Mouse (Mus musculus) megakaryocyte, embryonic 14.5 days (primary cell): ENCODE results near the gene Ston1. TPM values are rescaled to one million over a fixed set of nuclear protein-coding genes. Genes with fewer than 3 reads are reported as not detected.

Experiments used
- H3K27me3 ChIP-seq: replicated peaks from 2 replicates; pipeline ENCODE3; 2012; ENCODE audit warnings: inconsistent platforms
- H3K36me3 ChIP-seq: replicated peaks from 2 replicates; pipeline ENCODE3; 2012; ENCODE audit warnings: low read length, inconsistent platforms, mixed read lengths
- H3K4me1 ChIP-seq: 2 replicates; pipeline ENCODE4 v1.6.1; 2012; ENCODE audit warnings: inconsistent platforms
- H3K4me3 ChIP-seq: replicated peaks from 2 replicates; pipeline ENCODE3; 2012; ENCODE audit warnings: moderate library complexity, mild to moderate bottlenecking, inconsistent platforms
- H3K9me3 ChIP-seq: 2 replicates; pipeline ENCODE4 v1.6.1; 2012; ENCODE audit warnings: inconsistent platforms
- FLI1 ChIP-seq: IDR thresholded peaks from 2 replicates; pipeline ENCODE4 v1.6.1; 2012; ENCODE audit warnings: low read length, inconsistent platforms, mixed read lengths
- GATA1 ChIP-seq: IDR thresholded peaks from 3 replicates; pipeline ENCODE4 v1.6.1; 2012; ENCODE audit warnings: mixed read lengths, low read length, inconsistent platforms, borderline replicate concordance
- polyA plus RNA-seq: library from polyadenylated mRNA; stranded (reverse); fragments of >175 nt; gene quantifications from 2 replicates; pipeline ENCODE4 v1.2.3, GENCODE M21; 2012; ENCODE audit warnings: low replicate concordance; ENCODE audit not compliant: insufficient read depth

Gene Ston1
- polyA plus RNA-seq, 1 experiment, result 0.29 TPM

DNA sequence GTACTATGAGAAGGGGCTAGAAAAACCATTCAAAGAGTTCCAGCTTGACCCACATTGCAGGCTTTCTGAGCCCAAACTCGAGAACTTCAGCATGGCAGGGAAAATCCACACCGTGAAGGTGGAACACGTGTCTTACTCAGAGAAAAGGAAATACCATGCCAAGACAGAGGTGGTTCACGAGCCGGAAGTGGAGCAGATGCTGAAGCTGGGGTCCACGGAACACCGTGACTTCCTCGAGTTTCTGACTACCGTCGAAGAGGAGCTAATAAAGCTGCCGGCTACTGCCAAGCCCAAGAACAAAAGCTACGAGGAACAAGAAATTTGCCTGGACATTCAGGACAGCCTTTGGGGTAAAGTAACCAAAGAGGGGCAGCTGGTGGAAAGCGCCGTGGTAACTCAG is 38.6 kb downstream of the Ston1 start:
- TF ChIP-seq GATA1 (no peak), FLI1 (no peak)
- Histone ChIP-seq H3K4me3 (no peak overlapping the region), H3K36me3 (peaks cover 9% of the 10 kb centered on the region), H3K4me1 (no peaks in the 10 kb centered on the region), H3K9me3 (peaks cover 14% of the 10 kb centered on the region), H3K27me3 (no peaks in the 10 kb centered on the region)

- Histone ChIP-seq H3K9me3 (peaks cover 14% of the 10 kb centered on the region), H3K27me3 (no peaks in the 10 kb centered on the region), H3K36me3 (peaks cover 9% of the 10 kb centered on the region), H3K4me3 (no peak overlapping the region), H3K4me1 (no peaks in the 10 kb centered on the region)
- TF ChIP-seq FLI1, result no peak
- TF ChIP-seq GATA1, result no peak
These were observed 39.1 kb downstream of the Ston1 start for GRCm38 (mm10) chr17:88636587-88636986.

- no peaks in the 10 kb centered on the region for H3K4me1 ChIP-seq
- no peak for TF ChIP-seq FLI1
- no peak for TF ChIP-seq GATA1
These were observed 43.5 kb downstream of the Ston1 start for GRCm38 (mm10) chr17:88641012-88641411.

DNA sequence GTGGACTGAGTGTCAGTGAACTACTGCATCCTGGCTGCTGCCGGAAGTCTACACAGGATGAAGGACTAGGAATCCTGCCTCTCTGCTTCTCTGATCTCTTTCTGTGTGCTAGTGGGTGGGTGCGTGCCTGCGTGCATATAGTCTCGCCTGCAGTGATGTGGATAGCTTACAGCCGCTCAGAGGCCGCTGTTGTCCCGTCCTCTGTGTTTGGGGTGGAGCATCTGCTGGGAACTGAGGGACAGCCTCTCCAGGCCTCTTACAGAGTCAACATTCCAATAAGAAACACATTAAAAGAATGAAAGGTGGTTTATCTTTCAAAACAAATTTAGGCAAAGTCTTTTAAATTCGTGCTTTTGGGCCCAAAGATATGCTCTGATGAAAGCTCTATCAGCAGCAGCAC is 44.4 kb downstream of the Ston1 start:
- TF ChIP-seq FLI1 (no peak), GATA1 (no peak)
- no peak overlapping the region for H3K4me3 ChIP-seq
- no peaks in the 10 kb centered on the region for H3K4me1 ChIP-seq
- no peaks in the 10 kb centered on the region for H3K36me3 ChIP-seq
- no peaks in the 10 kb centered on the region for H3K27me3 ChIP-seq
- 0 out of 2 replicates have a peak, but pooled peaks cover 2% of the 10 kb centered on the region for H3K9me3 ChIP-seq

More at GRCm38 (mm10) chr17:88641012-88641411, 43.5 kb downstream of the Ston1 start:
- Histone ChIP-seq H3K9me3 (peaks cover 7% of the 10 kb centered on the region; the same call in 1 of the 2 replicates), H3K4me3 (no peak overlapping the region), H3K36me3 (peaks cover 4% of the 10 kb centered on the region), H3K27me3 (no peaks in the 10 kb centered on the region)

DNA sequence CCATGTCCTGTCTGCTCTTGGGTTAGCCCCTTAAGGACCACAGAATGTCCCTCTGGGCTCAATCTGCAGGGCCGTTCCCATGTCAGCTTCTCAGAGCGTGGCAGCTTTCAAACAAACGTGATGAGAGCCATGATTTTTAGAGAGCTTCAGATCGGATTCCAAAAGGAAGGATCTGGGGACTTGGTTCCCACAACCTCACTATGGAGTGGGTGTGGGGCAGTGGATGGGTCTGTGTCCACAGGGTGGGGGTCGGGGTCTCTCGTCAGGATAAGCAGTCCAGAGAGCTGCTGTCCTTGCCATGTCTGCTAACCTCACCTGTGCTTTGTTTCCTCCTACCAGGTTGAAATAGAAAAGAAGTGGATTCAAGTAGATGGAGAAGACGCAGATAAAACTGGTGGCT is 47.4 kb downstream of the Ston1 start:
- Histone ChIP-seq H3K9me3 (peaks cover 5% of the 10 kb centered on the region; the same call in 1 of the 2 replicates), H3K27me3 (no peaks in the 10 kb centered on the region), H3K36me3 (no peaks in the 10 kb centered on the region), H3K4me1 (peaks cover 5% of the 10 kb centered on the region; the same call in 1 of the 2 replicates), H3K4me3 (no peak overlapping the region)
- TF ChIP-seq FLI1 (no peak), GATA1 (no peak)

- Histone ChIP-seq H3K27me3 (no peaks in the 10 kb centered on the region), H3K36me3 (no peaks in the 10 kb centered on the region), H3K4me1 (peaks cover 5% of the 10 kb centered on the region; the same call in 1 of the 2 replicates), H3K9me3 (peaks cover 5% of the 10 kb centered on the region; the same call in 1 of the 2 replicates), H3K4me3 (no peak overlapping the region)
- TF ChIP-seq FLI1 (no peak), GATA1 (no peak)
These were observed 47.8 kb downstream of the Ston1 start for GRCm38 (mm10) chr17:88645299-88645698.

- peaks cover 5% of the 10 kb centered on the region; the same call in 1 of the 2 replicates for H3K4me1 ChIP-seq
- no peaks in the 10 kb centered on the region for H3K27me3 ChIP-seq
- H3K36me3 ChIP-seq, result no peaks in the 10 kb centered on the region
- TF ChIP-seq GATA1, result no peak
- no peak overlapping the region for H3K4me3 ChIP-seq
- H3K9me3 ChIP-seq, result peaks cover 5% of the 10 kb centered on the region; the same call in 1 of the 2 replicates
These were observed 49.7 kb downstream of the Ston1 start for GRCm38 (mm10) chr17:88647149-88647548.

- Histone ChIP-seq H3K36me3 (no peaks in the 10 kb centered on the region), H3K27me3 (no peaks in the 10 kb centered on the region), H3K9me3 (peaks cover 5% of the 10 kb centered on the region; the same call in 1 of the 2 replicates), H3K4me3 (no peak overlapping the region), H3K4me1 (peaks cover 9% of the 10 kb centered on the region; the same call in 1 of the 2 replicates)
- TF ChIP-seq GATA1 (no peak), FLI1 (no peak)
These were observed 54.5 kb downstream of the Ston1 start for GRCm38 (mm10) chr17:88652010-88652409.

GRCm38 (mm10) chr17:88652702-88653374 is 55.4 kb downstream of the Ston1 start:
- Histone ChIP-seq H3K4me1 (peaks cover 9% of the 10 kb centered on the region; the same call in 1 of the 2 replicates), H3K36me3 (no peaks in the 10 kb centered on the region), H3K9me3 (peaks cover 5% of the 10 kb centered on the region; the same call in 1 of the 2 replicates), H3K27me3 (no peaks in the 10 kb centered on the region), H3K4me3 (no peak overlapping the region)
- TF ChIP-seq GATA1, result no peak
- no peak for TF ChIP-seq FLI1

DNA sequence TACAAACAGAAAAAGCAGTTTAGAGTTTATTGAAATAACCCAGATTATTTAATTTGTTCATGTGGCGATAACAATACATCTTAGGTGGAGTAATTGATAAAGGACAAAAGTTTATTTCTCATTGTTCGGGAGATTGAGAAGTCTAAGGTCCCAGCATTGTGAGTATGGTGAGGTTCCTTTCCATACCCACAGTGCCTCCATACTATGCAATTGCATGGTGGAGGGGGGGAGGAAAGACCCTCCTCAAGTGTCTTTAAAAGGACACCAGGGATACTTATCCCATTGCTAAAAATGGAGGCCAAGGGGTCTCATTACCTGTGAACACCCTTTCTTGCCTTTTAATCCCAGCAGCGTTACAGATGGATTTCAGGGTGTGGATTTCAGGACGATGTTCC is 55.9 kb downstream of the Ston1 start:
- no peak overlapping the region for H3K4me3 ChIP-seq

More for the DNA sequence above, 55.9 kb downstream of the Ston1 start:
- H3K9me3 ChIP-seq, result peaks cover 5% of the 10 kb centered on the region; the same call in 1 of the 2 replicates
- H3K4me1 ChIP-seq, result peaks cover 9% of the 10 kb centered on the region; the same call in 1 of the 2 replicates
- TF ChIP-seq GATA1, result no peak
- TF ChIP-seq FLI1, result no peak
- H3K27me3 ChIP-seq, result no peaks in the 10 kb centered on the region
- no peaks in the 10 kb centered on the region for H3K36me3 ChIP-seq
